Mouse (Mus musculus) duodenum, adult 2 months (tissue): ENCODE data around the gene Dcaf17. TPM values are rescaled to one million over a fixed set of nuclear protein-coding genes. Genes with fewer than 3 reads are reported as not detected.

Experiments
- polyA plus RNA-seq: library from polyadenylated mRNA; depleted of rRNA; stranded (reverse); fragments of >200 nt; gene quantifications from 2 replicates; pipeline ENCODE4 v1.2.3, GENCODE M21; 2012; ENCODE audit warnings: low replicate concordance; rRNA removed

The Dcaf17 gene
- 1.9 and 2.7 TPM in 2 replicates for polyA plus RNA-seq

DNA sequence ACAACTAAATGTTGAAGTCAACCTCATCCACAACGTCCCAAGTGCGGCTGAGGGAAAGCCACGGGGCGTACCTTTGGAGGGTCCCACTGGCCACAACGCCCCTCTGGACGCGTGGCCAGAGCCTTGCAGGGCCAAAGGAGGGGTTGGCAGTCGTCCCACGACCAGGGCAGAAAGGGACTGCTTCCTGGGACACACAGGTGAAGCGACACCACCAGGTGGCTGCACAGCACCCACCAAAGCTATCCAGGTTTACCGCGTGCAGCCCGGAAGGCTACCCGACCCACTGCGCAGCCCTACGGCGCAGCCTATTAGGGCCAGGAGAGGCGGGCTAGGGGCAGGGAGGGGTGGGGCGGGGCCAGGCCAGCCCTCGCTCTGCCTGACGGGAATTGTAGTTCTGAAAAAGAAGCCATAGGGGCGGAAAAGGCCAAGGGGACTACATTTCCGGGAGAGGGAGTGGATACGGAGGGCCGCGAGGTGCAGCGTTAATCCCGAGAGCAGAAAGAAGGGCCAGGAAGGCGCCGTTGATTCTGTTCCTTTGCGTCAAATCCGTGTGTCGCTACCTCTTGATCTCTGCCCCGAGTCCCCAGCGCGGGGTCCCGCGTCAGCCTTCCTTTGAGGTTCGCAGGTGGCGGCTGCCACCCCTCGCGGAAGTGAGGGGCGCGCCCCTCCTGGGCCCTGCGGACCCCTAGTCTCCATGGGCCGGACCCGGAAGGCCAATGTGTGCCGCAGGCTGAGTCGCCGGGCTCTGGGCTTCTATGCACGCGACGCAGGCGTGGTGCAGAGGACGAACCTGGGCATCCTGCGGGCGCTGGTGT is at the start of gene Dcaf17, which contains the start of gene Mettl8:
Dcaf17 (plus strand) TSS at position 29 of the 815 bp plus-strand sequence.
Mettl8 (minus strand) TSS at position 284 of the 815 bp plus-strand sequence.

DNA sequence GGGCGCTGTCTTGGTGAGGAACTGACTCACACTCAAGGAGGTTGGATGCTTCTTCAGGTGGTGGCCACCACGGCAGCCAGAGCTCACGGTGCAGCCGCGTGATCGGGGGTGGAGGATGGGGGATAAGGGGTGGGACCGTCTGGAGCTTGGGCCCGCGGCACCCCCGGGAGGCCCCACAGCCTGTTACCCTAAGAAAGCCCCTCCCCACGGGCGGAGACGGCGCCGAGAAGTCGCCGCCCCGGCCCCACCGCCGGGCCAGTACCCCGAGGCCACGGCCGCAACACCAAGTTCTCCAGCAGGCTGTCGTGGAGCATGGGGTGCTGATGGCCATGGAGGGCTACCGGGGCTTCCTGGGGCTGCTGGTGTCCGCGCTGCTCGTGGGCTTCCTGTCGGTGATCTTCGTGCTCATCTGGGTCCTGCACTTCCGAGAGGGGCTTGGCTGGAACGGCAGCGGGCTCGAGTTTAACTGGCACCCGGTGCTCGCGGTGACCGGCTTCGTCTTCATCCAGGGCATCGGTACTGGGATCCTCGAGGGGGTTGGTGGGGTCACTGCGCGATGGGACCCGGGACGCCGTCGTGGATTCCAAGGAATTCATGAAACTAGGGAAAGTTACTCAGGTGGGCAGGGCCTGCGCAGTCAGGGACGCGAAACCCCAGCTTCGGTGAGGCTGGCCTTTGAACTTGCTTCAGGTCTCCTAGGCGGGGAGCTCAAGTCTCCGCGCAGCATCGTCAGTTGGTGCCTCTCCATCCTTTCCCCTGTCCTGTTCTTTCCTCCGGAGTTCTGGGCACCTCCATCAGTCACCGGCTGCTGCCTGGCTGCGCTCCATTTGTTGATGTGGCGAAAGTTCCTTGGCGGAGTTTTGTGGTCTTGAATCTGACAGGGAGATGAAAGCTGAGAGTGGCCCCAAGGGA is 62.9 kb downstream of the Dcaf17 start, which contains the start of gene Cybrd1:
Cybrd1 (plus strand) TSS at position 127 of the 912 bp plus-strand sequence.

Other genes with a start within 250 kb of the Dcaf17 start
- gene Tlk1, start 229.6 kb upstream of the Dcaf17 start, polyA plus RNA-seq: 2.4 and 2.5 TPM in 2 replicates
- 1.4 and 1.9 TPM in 2 replicates for gene Mettl8, start 255 bp downstream of the Dcaf17 start, polyA plus RNA-seq
- gene Cybrd1, start 62.6 kb downstream of the Dcaf17 start, polyA plus RNA-seq: 0.59 and 11.2 TPM in 2 replicates
- gene Dync1i2, start 156.4 kb downstream of the Dcaf17 start, polyA plus RNA-seq: 3.9 TPM in 2 replicates